Mouse (Mus musculus) kidney, adult 9 months (tissue): ENCODE results near the gene Olfr91.
"Not testable (repeated sequence)": the region's sequence is repeated elsewhere in the genome, so short reads cannot be mapped to it uniquely, and the experiment has no call there.

Experiments used
- DNase-seq: peaks from one replicate; pipeline ENCODE4 v3.0.0; 2022

The Olfr91 gene

GRCm38 (mm10) chr17:37098178-37098577, at the start of gene Olfr91:
Gene Olfr91, minus strand, starts transcription at chr17:37098278.
- no peak for DNase-seq

GRCm38 (mm10) chr17:37131366-37131765, 33.3 kb upstream of the Olfr91 start:
- not testable (repeated sequence) for DNase-seq

GRCm38 (mm10) chr17:37119988-37120387, 21.9 kb upstream of the Olfr91 start, which contains the start of gene Olfr92:
Gene Olfr92, minus strand, starts transcription at chr17:37120088.
- DNase-seq: no peak

GRCm38 (mm10) chr17:37093289-37093688, 4.8 kb downstream of the Olfr91 start:
- DNase-seq: no peak

- DNase-seq: no peak
Observed at GRCm38 (mm10) chr17:37092198-37092597, 5.9 kb downstream of the Olfr91 start.

- DNase-seq: no peak
Observed at GRCm38 (mm10) chr17:37088399-37088798, 9.7 kb downstream of the Olfr91 start, which contains the start of gene Olfr90. Gene Olfr90, minus strand, starts transcription at chr17:37088499.

GRCm38 (mm10) chr17:37085545-37085944, 12.5 kb downstream of the Olfr91 start:
- no peak for DNase-seq

- no peak for DNase-seq
Observed at GRCm38 (mm10) chr17:37084632-37085031, 13.4 kb downstream of the Olfr91 start.

- DNase-seq: peak; percentile 49
Observed at GRCm38 (mm10) chr17:37083327-37083726, 14.8 kb downstream of the Olfr91 start.

- DNase-seq: no peak
Observed at GRCm38 (mm10) chr17:37081659-37082058, 16.4 kb downstream of the Olfr91 start.

- peak; percentile 56 for DNase-seq
Observed at GRCm38 (mm10) chr17:37080119-37080518, 18.0 kb downstream of the Olfr91 start.

- no peak for DNase-seq
Observed at GRCm38 (mm10) chr17:37078990-37079389, 19.1 kb downstream of the Olfr91 start.

- DNase-seq: no peak
Observed at GRCm38 (mm10) chr17:37078193-37078592, 19.9 kb downstream of the Olfr91 start.

- DNase-seq: no peak
Observed at GRCm38 (mm10) chr17:37075766-37076165, 22.3 kb downstream of the Olfr91 start.

- no peak for DNase-seq
Observed at GRCm38 (mm10) chr17:37075181-37075580, 22.9 kb downstream of the Olfr91 start.

- no peak for DNase-seq
Observed at GRCm38 (mm10) chr17:37072730-37073276, 25.3 kb downstream of the Olfr91 start.

GRCm38 (mm10) chr17:37072080-37072729, 25.9 kb downstream of the Olfr91 start:
- no peak for DNase-seq

GRCm38 (mm10) chr17:37070121-37070520, 28.0 kb downstream of the Olfr91 start:
- no peak for DNase-seq

GRCm38 (mm10) chr17:37067861-37068260, 30.2 kb downstream of the Olfr91 start:
- no peak for DNase-seq

GRCm38 (mm10) chr17:37065993-37066392, 32.1 kb downstream of the Olfr91 start:
- DNase-seq: no peak

GRCm38 (mm10) chr17:37063686-37064495, 34.2 kb downstream of the Olfr91 start:
- DNase-seq: no peak

- DNase-seq: no peak
Observed at GRCm38 (mm10) chr17:37063063-37063462, 35.0 kb downstream of the Olfr91 start.

- no peak for DNase-seq
Observed at GRCm38 (mm10) chr17:37062101-37062641, 35.9 kb downstream of the Olfr91 start.
